Mouse (Mus musculus) MEL (cell line): ENCODE measurements around the gene Tesmin. TPM values are rescaled to one million over a fixed set of nuclear protein-coding genes. Genes with fewer than 3 reads are reported as not detected.

ENCODE experiments used
- DNase-seq: peaks from one replicate; pipeline ENCODE4 v3.0.0; 2011; ENCODE audit warnings: low read depth, low spot score
- H3K27ac ChIP-seq: 2 replicates; pipeline ENCODE4 v1.5.1; 2012; ENCODE audit warnings: low read depth, mild to moderate bottlenecking, control low read depth, low read length, moderate library complexity; ENCODE audit not compliant: control insufficient read depth
- H3K27me3 ChIP-seq, 2 experiments: fragments of 150-350 bp in 1 of 2; sonication (generic) in 1 of 2; 2 replicates each; pipeline ENCODE4 v1.6.1; 2012; ENCODE audit warnings: low read length in 2 of 2, mild to moderate bottlenecking in 2 of 2, improper control_type of control experiment in 1 of 2, moderate library complexity in 1 of 2; ENCODE audit not compliant: insufficient read depth in 2 of 2, control insufficient read depth in 1 of 2
- H3K36me3 ChIP-seq, 2 experiments: 2 replicates each; pipeline ENCODE4 v1.6.1; 2012 to 2014; ENCODE audit warnings: low read length in 2 of 2, improper control_type of control experiment in 1 of 2, inconsistent platforms in 1 of 2, mild to moderate bottlenecking in 1 of 2; ENCODE audit not compliant: insufficient read depth in 2 of 2, control insufficient read depth in 1 of 2
- H3K4me1 ChIP-seq, 2 experiments: fragments of 150-350 bp in 1 of 2; sonication (generic) in 1 of 2; 2 replicates each; pipeline ENCODE4 v1.6.1; 2012; ENCODE audit warnings: low read length in 2 of 2, improper control_type of control experiment in 1 of 2, mild to moderate bottlenecking in 1 of 2; ENCODE audit not compliant: insufficient read depth in 2 of 2, control insufficient read depth in 1 of 2
- H3K4me3 ChIP-seq, 2 experiments: fragments of 150-350 bp in 1 of 2; sonication (generic) in 1 of 2; 2 replicates each; pipeline ENCODE4 v1.5.1; 2012; ENCODE audit warnings: low read depth in 2 of 2, low read length in 2 of 2, mild to moderate bottlenecking in 2 of 2, moderate library complexity in 2 of 2, control low read depth in 1 of 2, improper control_type of control experiment in 1 of 2; ENCODE audit not compliant: control insufficient read depth in 1 of 2, insufficient read depth in 1 of 2
- H3K79me2 ChIP-seq: 2 replicates; pipeline ENCODE4 v1.6.1; 2012; ENCODE audit warnings: mild to moderate bottlenecking, low read length, moderate library complexity; ENCODE audit not compliant: control insufficient read depth, poor library complexity, insufficient read depth
- H3K9ac ChIP-seq: 2 replicates; pipeline ENCODE4 v1.6.1; 2012; ENCODE audit warnings: low read depth, mild to moderate bottlenecking, control low read depth, low read length, moderate library complexity; ENCODE audit not compliant: control insufficient read depth, poor library complexity, severe bottlenecking
- H3K9me3 ChIP-seq: fragments of 150-350 bp; sonication (generic); replicated peaks from 2 replicates; pipeline ENCODE4 v1.6.1; 2012; ENCODE audit warnings: mild to moderate bottlenecking, low read length, improper control_type of control experiment, moderate library complexity; ENCODE audit not compliant: insufficient read depth
- BHLHE40 ChIP-seq: IDR thresholded peaks from 2 replicates; pipeline ENCODE4 v1.6.1; 2012; ENCODE audit warnings: low read depth, mild to moderate bottlenecking, inconsistent platforms, low read length, improper control_type of control experiment, borderline replicate concordance
- CHD1 ChIP-seq: IDR thresholded peaks from 2 replicates; pipeline ENCODE4 v1.6.1; 2012; ENCODE audit warnings: low read depth, mild to moderate bottlenecking, inconsistent platforms, low read length, improper control_type of control experiment
- CHD2 ChIP-seq: IDR thresholded peaks from 2 replicates; pipeline ENCODE4 v1.6.1; 2011; ENCODE audit warnings: low read length, improper control_type of control experiment
- CTCF ChIP-seq, 3 experiments: IDR thresholded peaks in 2 of 3; conservative IDR thresholded peaks in 1 of 3; 2 replicates each; pipeline ENCODE4 v1.5.1; 2011 to 2012; ENCODE audit warnings: low read length in 3 of 3, low read depth in 2 of 3, mild to moderate bottlenecking in 2 of 3, improper control_type of control experiment in 1 of 3, inconsistent platforms in 1 of 3, mixed read lengths in 1 of 3, moderate library complexity in 1 of 3; ENCODE audit not compliant: control insufficient read depth in 1 of 3, insufficient read depth in 1 of 3, poor library complexity in 1 of 3, severe bottlenecking in 1 of 3
- E2F4 ChIP-seq: IDR thresholded peaks from 2 replicates; pipeline ENCODE4 v1.6.1; 2011; ENCODE audit warnings: low read depth, low read length, improper control_type of control experiment, borderline replicate concordance
- ELF1 ChIP-seq: IDR thresholded peaks from 2 replicates; pipeline ENCODE4 v1.6.1; 2014; ENCODE audit warnings: low read depth, mild to moderate bottlenecking, inconsistent platforms, low read length, improper control_type of control experiment, moderate library complexity
- EP300 ChIP-seq, 2 experiments: IDR thresholded peaks; 2 replicates each; pipeline ENCODE4 v1.6.1; 2011; ENCODE audit warnings: improper control_type of control experiment in 2 of 2, low read length in 2 of 2, low read depth in 1 of 2, mild to moderate bottlenecking in 1 of 2
- GATA1 ChIP-seq: IDR thresholded peaks from 2 replicates; pipeline ENCODE4 v1.6.1; 2011; ENCODE audit warnings: low read depth, low read length, improper control_type of control experiment
- JUND ChIP-seq: IDR thresholded peaks from 2 replicates; pipeline ENCODE4 v1.6.1; 2011; ENCODE audit warnings: low read depth, mild to moderate bottlenecking, improper control_type of control experiment, low read length
- KAT2A ChIP-seq: conservative IDR thresholded peaks from 2 replicates; pipeline ENCODE4 v1.6.1; 2012; ENCODE audit warnings: low read depth, low read length, improper control_type of control experiment, inconsistent platforms
- MAFK ChIP-seq: IDR thresholded peaks from 2 replicates; pipeline ENCODE4 v1.6.1; 2011; ENCODE audit warnings: low read depth, mild to moderate bottlenecking, low read length, improper control_type of control experiment, borderline replicate concordance
- MAX ChIP-seq: IDR thresholded peaks from 2 replicates; pipeline ENCODE4 v1.6.1; 2011; ENCODE audit warnings: low read length, improper control_type of control experiment
- MEF2A ChIP-seq: IDR thresholded peaks from 2 replicates; pipeline ENCODE4 v1.6.1; 2014; ENCODE audit warnings: low read depth, mild to moderate bottlenecking, inconsistent platforms, low read length, improper control_type of control experiment; ENCODE audit not compliant: poor library complexity, insufficient replicate concordance, severe bottlenecking; ENCODE audit errors: extremely low read depth
- MXI1 ChIP-seq: IDR thresholded peaks from 2 replicates; pipeline ENCODE4 v1.6.1; 2011; ENCODE audit warnings: mild to moderate bottlenecking, low read depth, low read length, improper control_type of control experiment
- NRF1 ChIP-seq: IDR thresholded peaks from 2 replicates; pipeline ENCODE4 v1.6.1; 2014; ENCODE audit warnings: low read depth, mild to moderate bottlenecking, inconsistent platforms, low read length, improper control_type of control experiment, moderate library complexity; ENCODE audit not compliant: poor library complexity, insufficient read depth, severe bottlenecking
- POLR2A ChIP-seq, 2 experiments: IDR thresholded peaks; 2 replicates each; pipeline ENCODE4 v1.6.1; 2011 to 2012; ENCODE audit warnings: low read length in 2 of 2, mild to moderate bottlenecking in 2 of 2, control low read depth in 1 of 2, improper control_type of control experiment in 1 of 2, low read depth in 1 of 2, moderate library complexity in 1 of 2; ENCODE audit not compliant: control insufficient read depth in 1 of 2, insufficient read depth in 1 of 2, poor library complexity in 1 of 2
- POLR2AphosphoS2 ChIP-seq: IDR thresholded peaks from 2 replicates; pipeline ENCODE4 v1.6.1; 2011; ENCODE audit warnings: low read length, improper control_type of control experiment
- POLR2AphosphoS5 ChIP-seq: IDR thresholded peaks from 2 replicates; pipeline ENCODE4 v1.6.1; 2012; ENCODE audit warnings: low read depth, borderline replicate concordance, mild to moderate bottlenecking, inconsistent platforms, low read length, moderate library complexity, mixed read lengths
- RAD21 ChIP-seq: IDR thresholded peaks from 2 replicates; pipeline ENCODE4 v1.6.1; 2011; ENCODE audit warnings: mild to moderate bottlenecking, low read depth, low read length, improper control_type of control experiment
- RCOR1 ChIP-seq: IDR thresholded peaks from 2 replicates; pipeline ENCODE4 v1.6.1; 2012; ENCODE audit warnings: low read depth, mild to moderate bottlenecking, inconsistent platforms, low read length, improper control_type of control experiment
- TAL1 ChIP-seq: IDR thresholded peaks from 2 replicates; pipeline ENCODE4 v1.6.1; 2012; ENCODE audit warnings: mild to moderate bottlenecking, inconsistent platforms, low read length, moderate library complexity, mixed read lengths
- UBTF ChIP-seq: IDR thresholded peaks from 2 replicates; pipeline ENCODE4 v1.6.1; 2012; ENCODE audit warnings: low read depth, mild to moderate bottlenecking, inconsistent platforms, low read length, improper control_type of control experiment, moderate library complexity, borderline replicate concordance; ENCODE audit not compliant: insufficient read depth
- USF1 ChIP-seq: IDR thresholded peaks from 2 replicates; pipeline ENCODE4 v1.6.1; 2014; ENCODE audit warnings: low read depth, mild to moderate bottlenecking, inconsistent platforms, low read length, improper control_type of control experiment, moderate library complexity
- USF2 ChIP-seq, 2 experiments: IDR thresholded peaks; 2 replicates each; pipeline ENCODE4 v1.6.1; 2011 to 2012; ENCODE audit warnings: improper control_type of control experiment in 2 of 2, low read length in 2 of 2, borderline replicate concordance in 1 of 2, inconsistent platforms in 1 of 2, low read depth in 1 of 2, mild to moderate bottlenecking in 1 of 2; ENCODE audit not compliant: insufficient read depth in 1 of 2
- ZKSCAN1 ChIP-seq: IDR thresholded peaks from 2 replicates; pipeline ENCODE4 v1.6.1; 2012; ENCODE audit warnings: low read depth, mild to moderate bottlenecking, inconsistent platforms, low read length, improper control_type of control experiment, moderate library complexity
- ZMIZ1 ChIP-seq: IDR thresholded peaks from 2 replicates; pipeline ENCODE4 v1.6.1; 2012; ENCODE audit warnings: low read depth, mild to moderate bottlenecking, inconsistent platforms, low read length, improper control_type of control experiment, moderate library complexity
- ZNF384 ChIP-seq: IDR thresholded peaks from 2 replicates; pipeline ENCODE4 v1.6.1; 2012; ENCODE audit warnings: low read depth, mild to moderate bottlenecking, inconsistent platforms, low read length, improper control_type of control experiment
- polyA plus RNA-seq, 2 experiments: library from polyadenylated mRNA; stranded (reverse) in 1 of 2; unstranded in 1 of 2; fragments of >175 nt in 1 of 2; fragments of >200 nt in 1 of 2; gene quantifications; 2 replicates each; pipeline versions ENCODE4 v1.2.1 to v1.2.4; 2012; ENCODE audit warnings: low replicate concordance in 2 of 2, low read depth in 1 of 2; ENCODE audit not compliant: insufficient read length in 2 of 2, insufficient read depth in 1 of 2, missing spikeins in 1 of 2
- total RNA-seq: library from RNA; depleted of rRNA; stranded (reverse); fragments of 300-350 nt; gene quantifications from 2 replicates; pipeline ENCODE4 v1.2.3, GENCODE M21; 2012

The Tesmin gene
- total and polyA plus RNA-seq, 3 experiments, result 2.1 to 2.2 TPM; not detected in 1

DNA sequence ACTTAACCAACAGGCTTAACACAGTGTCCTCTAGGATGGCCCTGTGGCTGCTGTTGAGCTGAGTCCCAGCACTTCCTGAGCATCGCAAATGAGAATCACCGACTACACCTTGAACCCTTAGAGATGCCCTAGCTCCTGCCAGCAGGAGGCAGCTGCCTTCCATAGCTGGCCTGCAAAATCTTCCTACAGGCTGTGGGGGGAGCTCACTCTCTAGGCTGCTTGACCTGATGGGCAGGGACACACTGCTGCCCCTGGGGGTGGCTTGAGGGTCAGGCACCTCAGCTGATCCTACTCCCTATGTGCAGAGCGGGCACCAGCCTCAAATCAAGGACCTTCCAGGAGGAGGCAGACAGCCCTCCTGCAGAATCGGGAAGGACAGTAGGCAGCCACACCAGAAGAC is 31.0 kb upstream of the Tesmin start:
- Histone ChIP-seq H3K9ac (no peak overlapping the region), H3K27ac (no peak overlapping the region), H3K4me1 (peaks cover 4 to 15% of the 10 kb centered on the region in 2 experiments; a peak in 3 of 4 replicates), H3K36me3 (peaks cover 0 to 10% of the 10 kb centered on the region in 2 experiments; a peak in 2 of 4 replicates), H3K79me2 (no peaks in the 10 kb centered on the region), H3K4me3 (no peak overlapping the region), H3K27me3 (no peaks in the 10 kb centered on the region), H3K9me3 (no peaks in the 10 kb centered on the region)
- TF ChIP-seq CTCF (IDR thresholded peaks at IDR 0.05 in 2 of 3, conservative IDR thresholded peaks at IDR 0.05 in 1 of 3; ENCODE audit: control insufficient read depth in 1 of 3, insufficient read depth in 1 of 3, low read depth in 2 of 3, low read length in 3 of 3, poor library complexity in 1 of 3, severe bottlenecking in 1 of 3), result peak in 1 of 3 experiments; percentile 13; a peak in 1 of 6 replicates
- no peak for TF ChIP-seq POLR2A (IDR thresholded peaks at IDR 0.05; ENCODE audit: control insufficient read depth in 1 of 2, insufficient read depth in 1 of 2, low read depth in 1 of 2, low read length in 2 of 2, poor library complexity in 1 of 2)
- no peak for DNase-seq

DNA sequence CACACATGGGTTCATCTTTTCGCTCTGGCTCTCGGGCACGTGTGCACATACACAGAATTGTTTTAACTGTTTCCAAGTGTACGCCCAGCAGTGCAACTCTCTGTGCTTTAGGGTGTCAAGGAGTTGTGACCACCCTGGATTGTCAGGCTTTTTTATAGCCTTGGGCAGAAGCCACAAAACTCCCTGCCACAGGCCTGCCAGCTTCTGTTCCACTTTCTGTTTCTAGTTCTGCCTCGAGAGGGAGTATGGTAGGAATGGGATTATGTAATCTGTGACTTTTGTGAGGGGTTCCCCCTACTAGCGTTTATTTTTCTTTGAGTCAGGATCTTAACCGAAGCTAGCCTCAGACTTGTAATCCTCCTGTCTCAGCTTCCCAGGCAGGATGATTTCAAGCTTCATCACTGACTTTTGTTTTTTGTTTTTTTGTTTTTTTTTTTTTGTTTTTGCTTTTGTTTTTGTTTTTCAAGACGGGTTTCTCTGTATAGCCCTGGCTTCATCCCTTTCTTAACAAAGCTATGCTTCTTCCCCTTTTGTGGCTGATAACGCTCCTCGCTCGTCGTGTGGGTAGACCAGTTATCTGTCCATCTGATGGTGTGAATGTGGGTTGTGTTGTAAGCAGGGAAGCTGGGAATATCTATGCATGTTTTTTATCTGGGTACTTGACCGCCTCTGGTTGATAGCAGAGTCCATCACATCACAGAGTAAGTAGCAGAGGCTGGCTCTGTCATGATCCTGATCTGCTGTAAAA is 28.6 kb upstream of the Tesmin start:
- peak overlapping the region; percentile 4 to 35; a peak in 3 of 4 replicates for H3K4me3 ChIP-seq
- no peaks in the 10 kb centered on the region for H3K27me3 ChIP-seq
- H3K9me3 ChIP-seq, result no peaks in the 10 kb centered on the region
- H3K36me3 ChIP-seq, result peaks cover 0 to 10% of the 10 kb centered on the region in 2 experiments; a peak in 2 of 4 replicates
- DNase-seq, result peak; percentile 85
- peak overlapping the region; percentile 34 for H3K27ac ChIP-seq
- H3K4me1 ChIP-seq, result peaks cover 4 to 15% of the 10 kb centered on the region in 2 experiments; a peak in 3 of 4 replicates
- H3K9ac ChIP-seq, result no peak overlapping the region
- H3K79me2 ChIP-seq, result no peaks in the 10 kb centered on the region
- TF ChIP-seq MEF2A, result no peak
- TF ChIP-seq ZKSCAN1, result peak; percentile 45; the same call in 1 of the 2 replicates
- peak; percentile 90 for TF ChIP-seq RCOR1
- TF ChIP-seq USF2 (IDR thresholded peaks at IDR 0.05; ENCODE audit: borderline replicate concordance in 1 of 2, insufficient read depth in 1 of 2, low read depth in 1 of 2, low read length in 2 of 2), result no peak
- TF ChIP-seq POLR2A (IDR thresholded peaks at IDR 0.05; ENCODE audit: control insufficient read depth in 1 of 2, insufficient read depth in 1 of 2, low read depth in 1 of 2, low read length in 2 of 2, poor library complexity in 1 of 2), result no peak
- TF ChIP-seq RAD21, result no peak
- TF ChIP-seq USF1, result no peak; the same call in 1 of the 2 replicates
- TF ChIP-seq NRF1, result no peak
- TF ChIP-seq MAFK, result peak; percentile 70; the same call in 1 of the 2 replicates
- TF ChIP-seq MXI1, result peak; percentile 51; the same call in 1 of the 2 replicates
- TF ChIP-seq ELF1, result 0 out of 2 replicates have a peak, but pooled peaks have one; percentile 21
- peak; percentile 40; the same call in 1 of the 2 replicates for TF ChIP-seq BHLHE40
- TF ChIP-seq E2F4, result no peak
- no peak for TF ChIP-seq POLR2AphosphoS2
- TF ChIP-seq ZNF384, result peak; percentile 69; the same call in 1 of the 2 replicates
- peak; percentile 47 for TF ChIP-seq MAX
- no peak for TF ChIP-seq ZMIZ1
- no peak for TF ChIP-seq CHD1
- TF ChIP-seq JUND, result 0 out of 2 replicates have a peak, but pooled peaks have one; percentile 38
- no peak for TF ChIP-seq POLR2AphosphoS5
- no peak for TF ChIP-seq KAT2A
- no peak; the same call in 1 of the 2 replicates for TF ChIP-seq CHD2
- peak; percentile 72 to 88 for TF ChIP-seq EP300 (IDR thresholded peaks at IDR 0.05; ENCODE audit: low read depth in 1 of 2, low read length in 2 of 2)
- TF ChIP-seq CTCF (IDR thresholded peaks at IDR 0.05 in 2 of 3, conservative IDR thresholded peaks at IDR 0.05 in 1 of 3; ENCODE audit: control insufficient read depth in 1 of 3, insufficient read depth in 1 of 3, low read depth in 2 of 3, low read length in 3 of 3, poor library complexity in 1 of 3, severe bottlenecking in 1 of 3), result no peak
- no peak for TF ChIP-seq TAL1
- no peak for TF ChIP-seq UBTF
- TF ChIP-seq GATA1, result peak; percentile 95
